Mouse (Mus musculus): Measurements from ENCODE around the gene Kcnh7.

The Kcnh7 gene

GRCm38 (mm10) chr2:62644891-62645290 lies 539.2 kb downstream of the Kcnh7 start:
- no peak for DNase-seq

Measured in lung, postnatal 4 days (tissue).